Mouse (Mus musculus) forebrain, embryonic 16.5 days (tissue): ENCODE data around the gene Chst3. TPM values are rescaled to one million over a fixed set of nuclear protein-coding genes. Genes with fewer than 3 reads are reported as not detected.
A peak's percentile ranks its signal among the peaks of the same experiment; 100 is the strongest.

ENCODE experiments used
- ATAC-seq: fragments of 200-750 bp; cut with Nextera tagmentation; 2 replicates; pipeline ENCODE4 v1.8.0; 2017; ENCODE audit warnings: mild to moderate bottlenecking, moderate library complexity
- H3K27ac ChIP-seq: fragments of 300-500 bp; sonication (generic); 2 replicates; pipeline ENCODE4 v1.5.1; 2014; ENCODE audit warnings: low read length, control low read depth
- H3K27me3 ChIP-seq: fragments of 300-500 bp; sonication (generic); replicated peaks from 2 replicates; pipeline ENCODE4 v1.6.1; 2014; ENCODE audit warnings: low read length; ENCODE audit not compliant: control insufficient read depth, insufficient read depth
- H3K36me3 ChIP-seq: fragments of 300-500 bp; sonication (generic); 2 replicates; pipeline ENCODE4 v1.6.1; 2014; ENCODE audit not compliant: control insufficient read depth, insufficient read depth
- H3K4me1 ChIP-seq: fragments of 300-500 bp; sonication (generic); replicated peaks from 2 replicates; pipeline ENCODE4 v1.6.1; 2014; ENCODE audit warnings: low read length; ENCODE audit not compliant: control insufficient read depth, insufficient read depth
- H3K4me2 ChIP-seq: fragments of 300-500 bp; sonication (generic); 2 replicates; pipeline ENCODE4 v1.6.1; 2014; ENCODE audit warnings: mild to moderate bottlenecking, low read length, control low read depth
- H3K4me3 ChIP-seq: fragments of 300-500 bp; sonication (generic); replicated peaks from 2 replicates; pipeline ENCODE4 v1.5.1; 2014; ENCODE audit warnings: mild to moderate bottlenecking, low read length, control low read depth
- H3K9ac ChIP-seq: fragments of 300-500 bp; sonication (generic); replicated peaks from 2 replicates; pipeline ENCODE4 v1.6.1; 2014; ENCODE audit warnings: low read depth, low read length, control low read depth
- H3K9me3 ChIP-seq: fragments of 300-500 bp; sonication (generic); 2 replicates; pipeline ENCODE4 v1.6.1; 2016; ENCODE audit warnings: low read length; ENCODE audit not compliant: control insufficient read depth
- WGBS: fragments of 180-500 bp; shearing (Covaris S2); extraction: QIAGEN DNeasy Blood & Tissue Kit; methylation state at CpG from one replicate; pipeline ENCODE4 v1.1.7; 2014; 5-methylcytosine and 5-hydroxymethylcytosine counted together
- polyA plus RNA-seq: library from polyadenylated mRNA; unstranded; fragments of >200 nt; fragmentation: Nextera tagmentation; extraction: Ambion mirVana; gene quantifications from 2 replicates; pipeline ENCODE4 v1.2.1, GENCODE M21; 2015

Gene Chst3
- polyA plus RNA-seq, 1 experiment from 2014 or later = 0.90 TPM

GRCm38 (mm10) chr10:60220042-60220523 lies 1.0 kb upstream of the Chst3 start:
- no peak overlapping the region for H3K4me3 ChIP-seq
- WGBS = 66% methylated on average over 5 of the region's 5 CpGs
- no peak overlapping the region for H3K9ac ChIP-seq
- no peak overlapping the region for H3K4me2 ChIP-seq
- no peak overlapping the region for H3K27ac ChIP-seq
- no peaks in the 10 kb centered on the region; the same call in 1 of the 2 replicates for H3K27me3 ChIP-seq
- H3K9me3 ChIP-seq = no peaks in the 10 kb centered on the region
- no peaks in the 10 kb centered on the region for H3K36me3 ChIP-seq
- peaks cover 25% of the 10 kb centered on the region for H3K4me1 ChIP-seq
- no peak for ATAC-seq

GRCm38 (mm10) chr10:60218033-60218590 lies 948 bp downstream of the Chst3 start:
- Histone ChIP-seq H3K4me1 (peaks cover 27% of the 10 kb centered on the region), H3K27ac (peak overlapping the region; percentile 6; the same call in 1 of the 2 replicates), H3K36me3 (no peaks in the 10 kb centered on the region), H3K27me3 (no peaks in the 10 kb centered on the region; the same call in 1 of the 2 replicates), H3K9ac (peak overlapping the region; percentile 70), H3K9me3 (no peaks in the 10 kb centered on the region), H3K4me3 (peak overlapping the region; percentile 64), H3K4me2 (peak overlapping the region; percentile 96)
- whole genome bisulfite sequencing = 4% methylated on average over 18 of the region's 18 CpGs
- ATAC-seq = no peak

- Histone ChIP-seq H3K4me2 (no peak overlapping the region), H3K27ac (no peak overlapping the region), H3K27me3 (no peaks in the 10 kb centered on the region; the same call in 1 of the 2 replicates), H3K9me3 (no peaks in the 10 kb centered on the region), H3K36me3 (no peaks in the 10 kb centered on the region), H3K4me1 (peaks cover 43% of the 10 kb centered on the region), H3K9ac (no peak overlapping the region), H3K4me3 (no peak overlapping the region)
- 85% methylated on average over 11 of the region's 11 CpGs for WGBS
- ATAC-seq = no peak
These were observed 2.5 kb downstream of the Chst3 start for GRCm38 (mm10) chr10:60216331-60217095.

GRCm38 (mm10) chr10:60215077-60215960 lies 3.7 kb downstream of the Chst3 start:
- peaks cover 45% of the 10 kb centered on the region for H3K4me1 ChIP-seq
- ATAC-seq = no peak
- H3K27ac ChIP-seq = no peak overlapping the region

GRCm38 (mm10) chr10:60212589-60213379 lies 6.3 kb downstream of the Chst3 start:
- Histone ChIP-seq H3K36me3 (no peaks in the 10 kb centered on the region), H3K4me3 (no peak overlapping the region), H3K27me3 (no peaks in the 10 kb centered on the region), H3K9me3 (no peaks in the 10 kb centered on the region), H3K27ac (0 out of 2 replicates have a peak overlapping the region, but pooled peaks have one; percentile 16), H3K9ac (no peak overlapping the region), H3K4me1 (peaks cover 37% of the 10 kb centered on the region), H3K4me2 (no peak overlapping the region)
- 29% methylated on average over 11 of the region's 11 CpGs for WGBS
- peak; percentile 56 for ATAC-seq

More at GRCm38 (mm10) chr10:60215077-60215960, 3.7 kb downstream of the Chst3 start:
- H3K27me3 ChIP-seq = no peaks in the 10 kb centered on the region; the same call in 1 of the 2 replicates
- WGBS = 52% methylated on average over 14 of the region's 14 CpGs
- no peak overlapping the region for H3K9ac ChIP-seq
- H3K4me2 ChIP-seq = no peak overlapping the region
- H3K4me3 ChIP-seq = no peak overlapping the region
- no peaks in the 10 kb centered on the region for H3K36me3 ChIP-seq
- H3K9me3 ChIP-seq = no peaks in the 10 kb centered on the region

GRCm38 (mm10) chr10:60211501-60212005 lies 7.5 kb downstream of the Chst3 start:
- Histone ChIP-seq H3K27ac (peak overlapping the region; percentile 46; the same call in 1 of the 2 replicates), H3K27me3 (no peaks in the 10 kb centered on the region), H3K36me3 (no peaks in the 10 kb centered on the region), H3K4me1 (peaks cover 35% of the 10 kb centered on the region), H3K9ac (no peak overlapping the region), H3K9me3 (no peaks in the 10 kb centered on the region), H3K4me3 (no peak overlapping the region), H3K4me2 (no peak overlapping the region)
- ATAC-seq = 0 out of 2 replicates have a peak, but pooled peaks have one; percentile 21
- WGBS = 25% methylated on average over 8 of the region's 8 CpGs

GRCm38 (mm10) chr10:60210468-60210867 lies 8.6 kb downstream of the Chst3 start:
- Histone ChIP-seq H3K4me2 (no peak overlapping the region), H3K4me1 (peaks cover 30% of the 10 kb centered on the region), H3K9me3 (no peaks in the 10 kb centered on the region), H3K9ac (no peak overlapping the region), H3K27ac (no peak overlapping the region), H3K36me3 (no peaks in the 10 kb centered on the region), H3K4me3 (no peak overlapping the region), H3K27me3 (no peaks in the 10 kb centered on the region)
- no peak for ATAC-seq
- 65% methylated on average over 2 of the region's 2 CpGs for WGBS

GRCm38 (mm10) chr10:60209237-60209636 lies 9.8 kb downstream of the Chst3 start:
- H3K4me1 ChIP-seq = peaks cover 30% of the 10 kb centered on the region
- 18% methylated on average over 5 of the region's 5 CpGs for WGBS
- H3K9me3 ChIP-seq = no peaks in the 10 kb centered on the region
- no peak overlapping the region for H3K4me2 ChIP-seq
- no peak overlapping the region for H3K4me3 ChIP-seq
- H3K9ac ChIP-seq = no peak overlapping the region
- no peaks in the 10 kb centered on the region for H3K36me3 ChIP-seq
- no peaks in the 10 kb centered on the region for H3K27me3 ChIP-seq
- ATAC-seq = peak; percentile 60; the same call in 1 of the 2 replicates
- no peak overlapping the region for H3K27ac ChIP-seq
